Mouse (Mus musculus) heart, adult 2 months (tissue): Measurements from ENCODE around the gene Rtl4. TPM values are rescaled to one million over a fixed set of nuclear protein-coding genes. Genes with fewer than 3 reads are reported as not detected.

Source experiments
- DNase-seq, 2 experiments: peaks; one replicate each; pipeline ENCODE4 v3.0.0; 2021
- H3K27ac ChIP-seq: fragments of 200-600 bp; 2 replicates; pipeline ENCODE4 v1.8.1; 2022
- H3K27me3 ChIP-seq: fragments of 200-500 bp; 2 replicates; pipeline ENCODE4 v1.6.1; 2012; ENCODE audit warnings: mild to moderate bottlenecking, low read length, inconsistent platforms, mixed read lengths; ENCODE audit not compliant: control insufficient read depth, insufficient read depth
- H3K36me3 ChIP-seq: fragments of 200-500 bp; 2 replicates; pipeline ENCODE4 v1.6.1; 2012; ENCODE audit warnings: low read length, inconsistent platforms; ENCODE audit not compliant: control insufficient read depth, insufficient read depth
- H3K4me1 ChIP-seq: fragments of 200-500 bp; 2 replicates; pipeline ENCODE4 v1.6.1; 2011; ENCODE audit warnings: low read length; ENCODE audit not compliant: control insufficient read depth, insufficient read depth
- H3K4me3 ChIP-seq: fragments of 200-600 bp; 2 replicates; pipeline ENCODE4 v1.8.1; 2022
- H3K79me2 ChIP-seq: fragments of 200-500 bp; replicated peaks from 2 replicates; pipeline ENCODE4 v1.6.1; 2012; ENCODE audit warnings: mild to moderate bottlenecking, inconsistent platforms, low read length, moderate library complexity, mixed read lengths; ENCODE audit not compliant: control insufficient read depth, insufficient read depth
- H3K9ac ChIP-seq: fragments of 200-500 bp; 2 replicates; pipeline ENCODE4 v1.6.1; 2012; ENCODE audit warnings: low read depth, mild to moderate bottlenecking, control low read depth, inconsistent platforms, low read length, mixed read lengths
- CTCF ChIP-seq: fragments of 200-600 bp; IDR thresholded peaks from 2 replicates; pipeline ENCODE4 v1.8.1; 2022; ENCODE audit warnings: antibody characterized with exemption, mild to moderate bottlenecking, moderate library complexity
- EP300 ChIP-seq: fragments of 200-500 bp; IDR thresholded peaks from 2 replicates; pipeline ENCODE4 v1.6.1; 2011; ENCODE audit warnings: low read depth, low read length, control low read depth; ENCODE audit not compliant: insufficient read depth
- POLR2A ChIP-seq: fragments of 200-500 bp; IDR thresholded peaks from 2 replicates; pipeline ENCODE4 v1.6.1; 2011; ENCODE audit warnings: mild to moderate bottlenecking, low read depth, low read length, control low read depth; ENCODE audit not compliant: insufficient read depth
- WGBS: fragments of 180-500 bp; shearing (Covaris S2); methylation state at CpG from one replicate; pipeline ENCODE4 v1.1.7; 2018; 5-methylcytosine and 5-hydroxymethylcytosine counted together
- intact Hi-C: fragments of 180-260 bp; cut with DNase I; formaldehyde crosslinking; loops from one replicate; pipeline ENCODE4 v1.15.1; 2025
- polyA plus RNA-seq: library from polyadenylated mRNA; depleted of rRNA; stranded (reverse); fragments of >200 nt; gene quantifications from 2 replicates; pipeline ENCODE4 v1.2.3, GENCODE M21; 2012
- total RNA-seq, 2 experiments: library from RNA; stranded (reverse); gene quantifications; 2 replicates each; pipeline ENCODE4 v1.2.3; 2021

Rtl4 gene
- total and polyA plus RNA-seq, 3 experiments, result not detected

GRCm38 (mm10) chrX:144689119-144689858 lies 582 bp downstream of the Rtl4 start:
- no peaks in the 10 kb centered on the region for H3K4me1 ChIP-seq
- H3K27ac ChIP-seq, result no peak overlapping the region
- no peaks in the 10 kb centered on the region for H3K36me3 ChIP-seq
- no peak overlapping the region for H3K9ac ChIP-seq
- DNase-seq, result no peak
- no peak overlapping the region for H3K4me3 ChIP-seq
- intact Hi-C loops, result no loop called here
- TF ChIP-seq POLR2A (no peak), CTCF (no peak), EP300 (no peak)
- H3K79me2 ChIP-seq, result no peaks in the 10 kb centered on the region
- H3K27me3 ChIP-seq, result peaks cover 1% of the 10 kb centered on the region; the same call in 1 of the 2 replicates
- 17% methylated on average over 21 of the region's 21 CpGs for WGBS

- 21% methylated on average over 7 of the region's 7 CpGs for WGBS
- H3K36me3 ChIP-seq, result no peaks in the 10 kb centered on the region
- H3K27ac ChIP-seq, result no peak overlapping the region
- H3K4me1 ChIP-seq, result no peaks in the 10 kb centered on the region
- intact Hi-C loops, result no loop called here
- TF ChIP-seq CTCF, result no peak
- TF ChIP-seq POLR2A, result no peak
- no peak for TF ChIP-seq EP300
- no peak for DNase-seq
- H3K9ac ChIP-seq, result no peak overlapping the region
- no peak overlapping the region for H3K4me3 ChIP-seq
- H3K27me3 ChIP-seq, result peaks cover 1% of the 10 kb centered on the region; the same call in 1 of the 2 replicates
- no peaks in the 10 kb centered on the region for H3K79me2 ChIP-seq
Observed at GRCm38 (mm10) chrX:144689859-144690181, 1.1 kb downstream of the Rtl4 start.

GRCm38 (mm10) chrX:144716330-144716729 lies 27.6 kb downstream of the Rtl4 start:
- no peaks in the 10 kb centered on the region for H3K27me3 ChIP-seq
- intact Hi-C loops, result no loop called here
- H3K4me1 ChIP-seq, result no peaks in the 10 kb centered on the region
- no peak overlapping the region for H3K27ac ChIP-seq
- DNase-seq, result no peak
- H3K79me2 ChIP-seq, result no peaks in the 10 kb centered on the region
- TF ChIP-seq EP300, result no peak
- TF ChIP-seq POLR2A, result no peak
- no peak for TF ChIP-seq CTCF
- no peaks in the 10 kb centered on the region for H3K36me3 ChIP-seq
- no peak overlapping the region for H3K9ac ChIP-seq
- WGBS, result 54% methylated on average over 1 of the region's 1 CpGs
- H3K4me3 ChIP-seq, result no peak overlapping the region

- H3K79me2 ChIP-seq, result no peaks in the 10 kb centered on the region
- WGBS, result 53% methylated on average over 3 of the region's 3 CpGs
Observed at GRCm38 (mm10) chrX:144747528-144748049, 58.9 kb downstream of the Rtl4 start.

GRCm38 (mm10) chrX:144986980-144987379 lies 298.3 kb downstream of the Rtl4 start:
- Histone ChIP-seq H3K79me2 (no peaks in the 10 kb centered on the region), H3K9ac (no peak overlapping the region), H3K27me3 (no peaks in the 10 kb centered on the region), H3K4me1 (no peaks in the 10 kb centered on the region), H3K36me3 (no peaks in the 10 kb centered on the region), H3K27ac (no peak overlapping the region), H3K4me3 (no peak overlapping the region)
- DNase-seq, result no peak
- intact Hi-C loops, result no loop called here
- TF ChIP-seq POLR2A, result no peak
- no peak for TF ChIP-seq EP300
- no peak for TF ChIP-seq CTCF
- 28% methylated on average over 2 of the region's 2 CpGs for WGBS

More at GRCm38 (mm10) chrX:144747528-144748049, 58.9 kb downstream of the Rtl4 start:
- no peaks in the 10 kb centered on the region for H3K36me3 ChIP-seq
- intact Hi-C loops, result no loop called here
- DNase-seq, result no peak
- no peaks in the 10 kb centered on the region for H3K4me1 ChIP-seq
- no peak overlapping the region for H3K4me3 ChIP-seq
- no peak overlapping the region for H3K9ac ChIP-seq
- no peak for TF ChIP-seq EP300
- no peak for TF ChIP-seq POLR2A
- TF ChIP-seq CTCF, result no peak
- no peak overlapping the region for H3K27ac ChIP-seq
- no peaks in the 10 kb centered on the region for H3K27me3 ChIP-seq

- H3K27me3 ChIP-seq, result no peaks in the 10 kb centered on the region
Observed at GRCm38 (mm10) chrX:145065484-145065913, 376.8 kb downstream of the Rtl4 start.

More at GRCm38 (mm10) chrX:145065484-145065913, 376.8 kb downstream of the Rtl4 start:
- intact Hi-C loops, result no loop called here
- no peak overlapping the region for H3K9ac ChIP-seq
- 57% methylated on average over 2 of the region's 2 CpGs for WGBS
- H3K36me3 ChIP-seq, result no peaks in the 10 kb centered on the region
- no peak for DNase-seq
- H3K79me2 ChIP-seq, result no peaks in the 10 kb centered on the region
- H3K4me1 ChIP-seq, result no peaks in the 10 kb centered on the region
- no peak overlapping the region for H3K4me3 ChIP-seq
- H3K27ac ChIP-seq, result no peak overlapping the region
- TF ChIP-seq CTCF (no peak), POLR2A (no peak), EP300 (no peak)
